Mouse (Mus musculus): ENCODE measurements around the gene Cacnb3. TPM values are rescaled to one million over a fixed set of nuclear protein-coding genes. Genes with fewer than 3 reads are reported as not detected.
"Not testable (repeated sequence)": the region's sequence is repeated elsewhere in the genome, so short reads cannot be mapped to it uniquely, and the experiment has no call there.

Gene Cacnb3
- polyA plus RNA-seq (2015; fragmentation: Nextera tagmentation; extraction: Ambion mirVana) = 124 and 135 TPM in 2 replicates

- Histone ChIP-seq H3K4me2 (peak within 1 kb of the TSS; percentile 86), H3K27ac (peak within 1 kb of the TSS; percentile 99), H3K27me3 (peaks cover 25% of the 10 kb centered on the region; the same call in 1 of the 2 replicates), H3K4me3 (peak within 1 kb of the TSS; percentile 76), H3K4me1 (replicated peaks) (peaks cover 62% of the 10 kb centered on the region), H3K9ac (peak within 1 kb of the TSS; percentile 95), H3K36me3 (no peaks in the 10 kb centered on the region), H3K9me3 (no peaks in the 10 kb centered on the region)
- WGBS = 29% methylated on average over 4 of the region's 4 CpGs
- no peak for ATAC-seq (ENCODE audit: low FRiP score)
Measured at GRCm38 (mm10) chr15:98630540-98630939, at the start of gene Cacnb3. Gene Cacnb3, plus strand, starts transcription at chr15:98630840.

- Histone ChIP-seq H3K4me1 (replicated peaks) (0 out of 2 replicates have a peak, but pooled peaks cover 6% of the 10 kb centered on the region), H3K9me3 (no peaks in the 10 kb centered on the region), H3K27ac (no peak overlapping the region), H3K27me3 (no peaks in the 10 kb centered on the region), H3K4me3 (no peak overlapping the region), H3K9ac (peak overlapping the region; percentile 3; the same call in 1 of the 2 replicates), H3K36me3 (no peaks in the 10 kb centered on the region), H3K4me2 (no peak overlapping the region)
- WGBS = 80% methylated on average over 8 of the region's 8 CpGs
- ATAC-seq (ENCODE audit: low FRiP score) = no peak
Measured at GRCm38 (mm10) chr15:98582410-98582809, 48.2 kb upstream of the Cacnb3 start.

GRCm38 (mm10) chr15:98582996-98583395 lies 47.6 kb upstream of the Cacnb3 start:
- no peak overlapping the region for H3K9ac ChIP-seq
- no peaks in the 10 kb centered on the region for H3K36me3 ChIP-seq
- H3K4me3 ChIP-seq = no peak overlapping the region
- H3K4me1 ChIP-seq (replicated peaks) = 0 out of 2 replicates have a peak, but pooled peaks cover 6% of the 10 kb centered on the region
- 76% methylated on average over 8 of the region's 8 CpGs for WGBS
- H3K9me3 ChIP-seq = no peaks in the 10 kb centered on the region
- no peak overlapping the region for H3K27ac ChIP-seq
- no peaks in the 10 kb centered on the region for H3K27me3 ChIP-seq
- ATAC-seq (ENCODE audit: low FRiP score) = no peak
- no peak overlapping the region for H3K4me2 ChIP-seq

- no peak for ATAC-seq (ENCODE audit: low FRiP score)
- H3K27me3 ChIP-seq = no peaks in the 10 kb centered on the region
- no peak overlapping the region for H3K4me2 ChIP-seq
- H3K9ac ChIP-seq = no peak overlapping the region
- no peaks in the 10 kb centered on the region for H3K9me3 ChIP-seq
- whole genome bisulfite sequencing = 40% methylated on average over 7 of the region's 7 CpGs
- H3K27ac ChIP-seq = no peak overlapping the region
- no peak overlapping the region for H3K4me3 ChIP-seq
- H3K4me1 ChIP-seq (replicated peaks) = 0 out of 2 replicates have a peak, but pooled peaks cover 6% of the 10 kb centered on the region
- peaks cover 16% of the 10 kb centered on the region for H3K36me3 ChIP-seq
Measured at GRCm38 (mm10) chr15:98585421-98585820, 45.2 kb upstream of the Cacnb3 start.

- peaks cover 23% of the 10 kb centered on the region for H3K36me3 ChIP-seq
- H3K9me3 ChIP-seq; H3K4me3 ChIP-seq; H3K9ac ChIP-seq; H3K4me1 ChIP-seq (replicated peaks); ATAC-seq (ENCODE audit: low FRiP score); H3K4me2 ChIP-seq; H3K27ac ChIP-seq; H3K27me3 ChIP-seq: not testable (repeated sequence)
- 82% methylated on average over 9 of the region's 9 CpGs for WGBS
Measured at GRCm38 (mm10) chr15:98586141-98586540, 44.5 kb upstream of the Cacnb3 start.

- Histone ChIP-seq H3K36me3 (peaks cover 40% of the 10 kb centered on the region), H3K27me3 (no peaks in the 10 kb centered on the region), H3K4me2 (no peak overlapping the region), H3K4me3 (no peak overlapping the region), H3K9me3 (no peaks in the 10 kb centered on the region), H3K27ac (no peak overlapping the region), H3K9ac (no peak overlapping the region), H3K4me1 (replicated peaks) (0 out of 2 replicates have a peak, but pooled peaks cover 6% of the 10 kb centered on the region)
- 90% methylated on average over 11 of the region's 11 CpGs for WGBS
- ATAC-seq (ENCODE audit: low FRiP score) = no peak
Measured at GRCm38 (mm10) chr15:98587751-98588150, 42.9 kb upstream of the Cacnb3 start.

GRCm38 (mm10) chr15:98589640-98590336 lies 40.9 kb upstream of the Cacnb3 start:
- Histone ChIP-seq H3K4me2 (no peak overlapping the region), H3K36me3 (peaks cover 60% of the 10 kb centered on the region), H3K9ac (no peak overlapping the region), H3K27me3 (no peaks in the 10 kb centered on the region), H3K9me3 (no peaks in the 10 kb centered on the region), H3K4me3 (no peak overlapping the region), H3K27ac (no peak overlapping the region), H3K4me1 (replicated peaks) (0 out of 2 replicates have a peak, but pooled peaks cover 5% of the 10 kb centered on the region)
- ATAC-seq (ENCODE audit: low FRiP score) = no peak
- 76% methylated on average over 7 of the region's 7 CpGs for WGBS

GRCm38 (mm10) chr15:98591396-98591795 lies 39.2 kb upstream of the Cacnb3 start:
- Histone ChIP-seq H3K9ac (no peak overlapping the region), H3K9me3 (no peaks in the 10 kb centered on the region), H3K4me3 (no peak overlapping the region), H3K27ac (no peak overlapping the region), H3K4me1 (replicated peaks) (no peaks in the 10 kb centered on the region), H3K4me2 (no peak overlapping the region), H3K36me3 (peaks cover 76% of the 10 kb centered on the region), H3K27me3 (no peaks in the 10 kb centered on the region)
- WGBS = 66% methylated on average over 4 of the region's 4 CpGs
- ATAC-seq (ENCODE audit: low FRiP score) = no peak

GRCm38 (mm10) chr15:98594193-98594592 lies 36.4 kb upstream of the Cacnb3 start:
- ATAC-seq (ENCODE audit: low FRiP score) = no peak
- Histone ChIP-seq H3K4me3 (no peak overlapping the region), H3K4me1 (replicated peaks) (no peaks in the 10 kb centered on the region), H3K36me3 (peaks cover 96% of the 10 kb centered on the region), H3K27me3 (no peaks in the 10 kb centered on the region), H3K9ac (no peak overlapping the region), H3K9me3 (no peaks in the 10 kb centered on the region), H3K4me2 (no peak overlapping the region), H3K27ac (no peak overlapping the region)
- 84% methylated on average over 19 of the region's 19 CpGs for WGBS

- Histone ChIP-seq H3K9ac (no peak overlapping the region), H3K36me3 (peaks cover 95% of the 10 kb centered on the region), H3K4me2 (no peak overlapping the region), H3K9me3 (no peaks in the 10 kb centered on the region), H3K4me3 (no peak overlapping the region), H3K4me1 (replicated peaks) (peaks cover 1% of the 10 kb centered on the region; the same call in 1 of the 2 replicates), H3K27me3 (no peaks in the 10 kb centered on the region), H3K27ac (no peak overlapping the region)
- ATAC-seq (ENCODE audit: low FRiP score) = no peak
- 94% methylated on average over 5 of the region's 5 CpGs for WGBS
Measured at GRCm38 (mm10) chr15:98595049-98595448, 35.6 kb upstream of the Cacnb3 start.

- no peaks in the 10 kb centered on the region for H3K9me3 ChIP-seq
- no peaks in the 10 kb centered on the region for H3K27me3 ChIP-seq
- peak overlapping the region; percentile 8; the same call in 1 of the 2 replicates for H3K9ac ChIP-seq
- H3K4me2 ChIP-seq = no peak overlapping the region
- no peak overlapping the region for H3K4me3 ChIP-seq
- no peak overlapping the region for H3K27ac ChIP-seq
- ATAC-seq (ENCODE audit: low FRiP score) = no peak
- peaks cover 9% of the 10 kb centered on the region; the same call in 1 of the 2 replicates for H3K4me1 ChIP-seq (replicated peaks)
- 93% methylated on average over 14 of the region's 14 CpGs for WGBS
- H3K36me3 ChIP-seq = peaks cover 93% of the 10 kb centered on the region
Measured at GRCm38 (mm10) chr15:98596609-98597008, 34.0 kb upstream of the Cacnb3 start.

- Histone ChIP-seq H3K9ac (no peak overlapping the region), H3K9me3 (no peaks in the 10 kb centered on the region), H3K4me3 (no peak overlapping the region), H3K4me2 (no peak overlapping the region), H3K27me3 (no peaks in the 10 kb centered on the region), H3K4me1 (replicated peaks) (peaks cover 29% of the 10 kb centered on the region), H3K27ac (no peak overlapping the region), H3K36me3 (peaks cover 89% of the 10 kb centered on the region)
- no peak for ATAC-seq (ENCODE audit: low FRiP score)
- 81% methylated on average over 12 of the region's 12 CpGs for WGBS
Measured at GRCm38 (mm10) chr15:98600036-98600709, 30.5 kb upstream of the Cacnb3 start.
